Mouse (Mus musculus): Measurements from ENCODE around the gene Wdr81.

Gene Wdr81

GRCm38 (mm10) chr11:75399411-75399841, 55.1 kb downstream of the Wdr81 start:
- no peak for DNase-seq (ENCODE audit: extremely low spot score)

- no peak for DNase-seq (ENCODE audit: extremely low spot score)
Observed at GRCm38 (mm10) chr11:75397452-75397851, 57.1 kb downstream of the Wdr81 start.

- no peak for DNase-seq (ENCODE audit: extremely low spot score)
Observed at GRCm38 (mm10) chr11:75395611-75396010, 58.9 kb downstream of the Wdr81 start.

Measured in embryo, embryonic 9.5 days (tissue).